Mouse (Mus musculus): ENCODE results near the gene Uba1y.
"Not testable (repeated sequence)": the region's sequence is repeated elsewhere in the genome, so short reads cannot be mapped to it uniquely, and the experiment has no call there.

Uba1y gene

DNA sequence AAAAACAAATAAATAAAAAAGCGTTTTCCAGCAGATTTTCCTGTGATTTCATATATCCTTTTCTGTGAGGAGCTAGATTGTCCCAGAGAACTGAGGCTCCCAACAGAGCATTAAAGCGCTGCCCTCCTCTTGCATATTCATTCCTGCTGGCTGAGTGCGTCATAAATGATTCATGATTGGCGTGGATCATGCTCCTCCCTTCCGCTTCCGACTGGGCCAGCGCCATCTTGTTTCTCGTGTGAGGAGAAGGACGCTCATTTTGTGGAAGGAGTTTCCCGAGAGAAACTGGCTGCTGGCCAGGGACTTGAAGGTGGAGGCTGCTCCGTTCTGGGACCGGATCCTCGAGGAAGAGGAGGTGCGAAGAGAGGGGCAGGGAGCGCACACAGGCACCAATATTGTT is at the start of gene Uba1y:
Gene Uba1y (plus strand): TSS at position 254 of the 400 bp plus-strand sequence.
- DNase-seq (ENCODE audit: low spot score): no peak

GRCm38 (mm10) chrY:797309-797708 is 21.1 kb upstream of the Uba1y start, which contains the start of gene Zfy1:
Gene Zfy1 (minus strand): TSS chrY:797409.
- DNase-seq (ENCODE audit: low spot score): not testable (repeated sequence)

GRCm38 (mm10) chrY:808991-809661 is 9.3 kb upstream of the Uba1y start:
- no peak for DNase-seq (ENCODE audit: low spot score)

GRCm38 (mm10) chrY:872404-872803 is 54.0 kb downstream of the Uba1y start:
- no peak for DNase-seq (ENCODE audit: low spot score)

DNA sequence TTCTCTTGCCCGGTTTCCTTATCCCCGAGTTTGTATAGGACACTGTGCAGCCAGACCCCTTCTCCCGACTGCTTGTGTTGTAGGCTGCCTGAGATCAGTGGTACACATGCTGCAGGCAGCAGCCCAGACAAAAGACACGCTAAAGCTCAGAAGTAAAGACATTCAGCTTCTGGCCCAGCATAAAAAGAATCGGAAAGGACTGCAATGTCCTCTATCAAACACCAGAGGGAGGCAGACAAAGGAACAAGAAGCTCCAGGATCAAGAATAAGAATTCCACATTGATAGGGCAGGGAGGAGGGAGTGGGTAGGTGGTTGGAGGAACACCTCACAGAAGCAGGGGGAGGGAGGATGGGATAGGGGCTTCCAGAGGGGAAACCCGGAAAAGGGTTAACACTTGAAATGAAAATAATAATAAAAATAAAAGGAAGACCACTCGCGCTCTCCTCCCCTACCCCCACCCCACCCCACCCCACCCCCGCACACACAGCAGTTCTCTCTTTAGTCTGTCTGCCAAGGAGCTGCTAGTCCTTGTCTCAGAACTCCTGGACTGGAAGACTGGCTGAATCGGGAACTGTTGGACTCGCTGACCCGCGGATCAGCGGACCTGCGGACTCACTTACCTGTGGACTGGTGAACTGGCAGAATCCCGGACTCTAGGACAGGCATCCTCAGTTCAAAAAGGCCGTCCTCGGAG is 54.6 kb downstream of the Uba1y start:
- DNase-seq (ENCODE audit: low spot score): no peak

All from ovary, adult 18-20 months (tissue).